Mouse (Mus musculus): Measurements from ENCODE around the gene Hey2. TPM values are rescaled to one million over a fixed set of nuclear protein-coding genes. Genes with fewer than 3 reads are reported as not detected.

Gene Hey2
- total RNA-seq, 2 experiments from 2014 or later = not detected

GRCm38 (mm10) chr10:30796469-30797261 is 45.9 kb downstream of the Hey2 start:
- ATAC-seq (replicated peaks; ENCODE audit: low FRiP score, poor library complexity, severe bottlenecking) = no peak

GRCm38 (mm10) chr10:30791016-30791415 is 51.6 kb downstream of the Hey2 start:
- ATAC-seq (replicated peaks; ENCODE audit: low FRiP score, poor library complexity, severe bottlenecking) = no peak

GRCm38 (mm10) chr10:30789521-30789920 is 53.1 kb downstream of the Hey2 start:
- no peak for ATAC-seq (replicated peaks; ENCODE audit: low FRiP score, poor library complexity, severe bottlenecking)

GRCm38 (mm10) chr10:30788340-30788721 is 54.3 kb downstream of the Hey2 start:
- no peak for ATAC-seq (replicated peaks; ENCODE audit: low FRiP score, poor library complexity, severe bottlenecking)

GRCm38 (mm10) chr10:30787684-30788339 is 54.8 kb downstream of the Hey2 start:
- peak; percentile 58 for ATAC-seq (replicated peaks; ENCODE audit: low FRiP score, poor library complexity, severe bottlenecking)

DNA sequence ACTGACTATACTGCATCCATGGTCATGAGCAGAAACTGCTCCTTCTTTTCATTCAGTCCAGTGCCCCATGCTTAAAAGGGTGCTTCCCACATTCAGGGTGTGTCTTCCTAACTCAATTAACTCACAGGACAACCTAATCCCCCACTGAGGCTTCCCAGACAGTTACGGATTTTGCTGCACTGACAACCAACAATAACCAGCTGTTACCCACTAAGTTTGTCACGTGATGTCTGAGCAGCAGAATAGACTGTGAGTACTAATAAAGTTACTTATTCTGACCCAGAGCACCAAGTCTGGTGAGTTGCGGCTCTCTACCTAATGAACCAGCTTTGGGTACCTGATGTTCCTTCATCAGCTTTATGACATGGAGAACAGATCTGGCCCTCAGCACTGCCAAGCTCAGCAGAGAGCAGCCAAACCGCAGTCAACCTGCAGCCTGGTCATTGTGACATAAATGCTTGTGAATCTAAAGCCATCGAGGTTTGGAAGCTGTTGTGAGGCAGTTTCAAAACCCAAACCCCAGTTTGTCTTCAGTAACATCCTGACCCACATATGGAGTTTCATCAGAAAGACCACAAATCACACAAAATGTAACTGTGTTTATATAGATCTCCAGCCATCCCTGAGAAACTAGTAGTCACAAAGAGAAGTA is 56.4 kb downstream of the Hey2 start:
- no peak for ATAC-seq (replicated peaks; ENCODE audit: low FRiP score, poor library complexity, severe bottlenecking)

Other genes with a start within 250 kb of the Hey2 start
- 9.6 and 13.0 TPM in 2 replicates for gene Trmt11, start 242.1 kb downstream of the Hey2 start, total RNA-seq (2015; ENCODE audit: low replicate concordance)
- gene Trmt11, start 242.1 kb downstream of the Hey2 start, total RNA-seq (2017; ENCODE audit: low replicate concordance) = 11.4 and 26.8 TPM in 2 replicates
- gene Hint3, start 213.2 kb downstream of the Hey2 start, total RNA-seq (2015; ENCODE audit: low replicate concordance) = 12.6 and 15.5 TPM in 2 replicates
- 11.9 and 17.5 TPM in 2 replicates for gene Hint3, start 213.2 kb downstream of the Hey2 start, total RNA-seq (2017; ENCODE audit: low replicate concordance)
- 96.6 and 110 TPM in 2 replicates for gene Ncoa7, start 39.5 kb downstream of the Hey2 start, total RNA-seq (2015; ENCODE audit: low replicate concordance)
- 168 and 170 TPM in 2 replicates for gene Ncoa7, start 39.5 kb downstream of the Hey2 start, total RNA-seq (2017; ENCODE audit: low replicate concordance)